Mouse (Mus musculus): ENCODE results near the gene 2900026A02Rik.

DNA sequence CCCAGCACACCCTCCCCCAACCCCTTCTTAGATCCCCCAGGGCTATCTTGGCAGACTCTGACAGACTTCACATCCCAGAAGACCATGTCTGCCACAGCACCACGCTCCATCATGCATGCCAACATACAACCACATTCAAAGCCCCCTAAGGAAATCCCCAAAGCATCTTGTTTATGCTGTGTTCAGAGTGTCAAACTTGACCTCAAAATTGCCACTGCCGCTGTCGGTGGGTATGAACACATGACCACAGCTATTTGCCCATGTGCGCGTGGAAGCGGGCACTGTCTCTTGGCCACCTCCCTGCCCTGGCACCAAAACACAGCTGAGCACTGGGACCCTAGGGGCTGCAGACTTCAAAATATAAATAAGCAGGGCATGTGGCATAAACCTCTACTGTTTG, 59.5 kb downstream of the 2900026A02Rik start:
- no peak for TF ChIP-seq POLR2A (IDR thresholded peaks at IDR 0.05; ENCODE audit: control insufficient read depth, low read depth, low read length)
- TF ChIP-seq CTCF (IDR thresholded peaks at IDR 0.05; ENCODE audit: control insufficient read depth, insufficient read depth, insufficient replicate concordance, low read depth, low read length), result no peak

All from testis, adult 2 months (tissue).